Mouse (Mus musculus) spleen, adult 2 months (tissue): ENCODE measurements around the gene Fzr1.

Experiments used
- CTCF ChIP-seq: fragments of 200-500 bp; IDR thresholded peaks from 2 replicates; pipeline ENCODE4 v1.5.1; 2011; ENCODE audit warnings: mild to moderate bottlenecking, inconsistent platforms; ENCODE audit not compliant: insufficient read depth, insufficient read length, insufficient replicate concordance; ENCODE audit errors: extremely low read depth
- POLR2A ChIP-seq: fragments of 200-500 bp; IDR thresholded peaks from 2 replicates; pipeline ENCODE4 v1.6.1; 2011; ENCODE audit warnings: low read depth, low read length, inconsistent platforms

DNA sequence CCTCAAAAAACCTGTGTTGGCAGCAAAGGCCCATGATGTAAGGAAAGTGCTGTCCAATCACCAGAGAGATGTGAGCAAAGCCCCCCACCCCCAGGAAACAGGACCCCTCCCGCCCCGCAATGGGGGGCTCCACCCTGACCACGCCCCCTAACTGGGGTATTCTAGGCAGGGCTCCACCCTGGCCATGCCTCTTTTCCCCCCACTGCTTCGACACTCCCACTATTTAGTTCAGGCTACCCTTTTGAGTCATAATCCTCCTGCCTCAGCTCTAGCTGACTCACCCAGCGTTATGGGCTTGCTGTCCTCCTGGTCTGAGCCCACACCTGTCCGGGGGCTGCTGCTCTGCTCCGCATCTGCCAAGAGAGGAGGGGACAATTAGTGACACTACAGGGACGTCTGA, 31.0 kb upstream of the Fzr1 start:
- TF ChIP-seq CTCF, result no peak
- no peak for TF ChIP-seq POLR2A
